Mouse (Mus musculus) retina, adult 2 months (tissue): ENCODE results near the gene Elob.
A peak's percentile ranks its signal among the peaks of the same experiment; 100 is the strongest.

ENCODE experiments used
- DNase-seq: peaks from one replicate; pipeline ENCODE4 v3.0.0-alpha.2; 2012; ENCODE audit warnings: low read depth, low spot score

Elob gene

DNA sequence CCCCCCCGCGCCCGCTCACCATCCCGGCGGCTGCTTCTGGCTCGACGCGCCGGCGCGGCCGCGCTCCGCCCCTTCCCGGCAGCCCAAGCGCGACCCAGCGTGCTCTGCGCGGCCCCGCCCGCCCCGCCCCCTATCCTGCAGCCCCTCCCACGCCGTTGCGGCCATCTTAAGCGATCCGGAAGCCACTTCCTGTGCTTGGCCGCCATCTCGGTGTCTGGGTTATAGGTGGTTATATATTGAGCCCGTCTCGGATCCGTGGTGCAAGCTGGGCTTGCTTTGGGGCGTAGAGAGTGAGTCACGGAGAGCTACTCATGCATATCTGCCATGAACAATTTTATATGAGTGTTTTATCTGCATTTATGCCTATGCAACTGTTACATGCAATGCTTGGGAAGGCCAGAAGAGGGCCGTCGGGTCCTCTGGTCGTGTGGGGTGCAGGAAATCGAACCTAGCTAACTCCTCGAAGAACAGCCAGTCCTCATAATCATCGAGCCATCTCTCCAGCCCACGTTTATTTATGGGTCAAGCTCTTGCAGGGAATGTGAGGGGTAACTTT, at the start of gene Elob:
Elob (minus strand) TSS at position 73 of the 556 bp plus-strand sequence.
- peak; percentile 80 for DNase-seq

DNA sequence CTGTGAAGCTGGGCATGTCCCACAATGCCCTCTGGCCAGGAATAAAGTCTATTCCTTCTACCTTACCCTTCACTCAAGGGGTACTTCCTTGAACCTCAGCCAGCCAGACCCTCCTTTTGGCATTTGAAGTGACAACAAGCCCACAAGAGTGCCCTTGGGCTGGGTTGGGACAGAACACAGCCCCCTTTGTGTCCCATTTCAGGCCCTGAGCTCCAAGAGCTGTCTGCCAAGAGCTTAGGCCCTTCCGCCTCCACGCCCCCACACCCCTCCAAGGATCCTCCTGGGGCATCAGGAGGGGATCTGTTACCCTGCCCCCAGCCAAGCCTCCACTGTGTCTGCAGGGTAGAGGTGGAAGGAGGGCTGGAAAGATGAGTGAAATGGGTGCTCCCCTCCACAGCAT, 48.2 kb upstream of the Elob start:
- DNase-seq: no peak

DNA sequence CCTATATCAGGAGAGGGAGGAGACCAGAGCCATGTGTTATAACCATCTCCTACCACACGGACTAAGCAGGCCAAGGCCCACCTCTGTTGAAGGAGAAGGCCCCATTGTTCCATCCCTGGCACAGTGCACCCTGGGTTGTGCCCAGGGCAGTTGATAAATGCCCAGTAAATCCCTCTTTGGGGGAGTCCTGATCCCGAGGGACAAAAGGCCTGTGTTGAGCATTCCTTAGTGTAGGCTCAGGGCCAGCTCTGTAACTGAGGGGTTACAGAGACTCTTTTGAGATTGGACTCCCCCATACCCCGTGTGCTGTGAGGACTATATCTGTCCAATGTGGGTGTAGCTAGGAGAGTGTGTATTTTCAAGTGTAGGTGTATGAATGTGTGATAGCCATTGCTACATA, 47.8 kb upstream of the Elob start:
- DNase-seq: no peak

DNA sequence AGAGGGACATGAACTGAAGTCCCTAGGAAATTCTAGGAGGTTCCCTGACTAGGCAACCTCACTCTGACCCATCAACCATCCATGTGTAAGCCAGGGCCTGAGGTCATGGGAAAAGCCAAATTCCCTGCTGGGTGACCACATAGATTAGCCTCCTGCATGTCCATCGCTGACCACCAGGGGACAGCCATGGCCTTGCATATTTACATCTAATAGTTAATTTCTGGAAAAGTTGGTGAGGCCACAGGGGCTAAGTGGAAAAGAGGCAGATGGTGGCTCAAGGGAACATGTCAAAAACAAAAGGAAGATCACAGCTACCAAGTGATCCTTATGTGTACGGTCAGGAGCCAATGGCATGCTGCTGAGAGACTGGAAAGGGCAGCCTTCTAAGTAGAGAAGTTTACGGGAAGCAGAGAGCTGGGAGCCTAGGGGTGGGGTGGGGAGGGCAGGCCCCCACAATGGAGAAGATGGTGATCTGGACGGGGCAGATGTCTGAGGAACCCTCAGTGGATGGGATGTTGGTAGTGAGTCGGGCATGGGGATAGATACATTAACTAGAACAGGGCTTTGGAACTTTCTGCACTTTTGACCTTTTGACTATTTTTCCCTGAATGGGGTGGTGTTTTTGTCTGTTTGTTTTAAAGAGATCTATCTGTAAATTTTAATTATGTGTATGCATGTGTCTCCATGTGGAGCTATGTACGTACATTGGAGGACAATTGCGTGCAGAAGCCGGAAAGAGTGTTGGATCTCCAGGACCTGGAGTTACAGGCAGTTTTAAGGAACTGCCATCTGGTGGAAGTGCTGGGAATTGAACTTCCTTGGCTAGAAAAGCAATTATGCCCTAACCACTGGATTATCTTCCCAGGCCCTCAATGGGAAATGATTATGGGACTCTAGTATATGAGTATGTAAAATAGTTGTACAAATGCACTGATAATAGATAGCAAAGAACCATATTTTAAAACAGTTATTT, 45.2 kb upstream of the Elob start:
- DNase-seq: peak; percentile 25

DNA sequence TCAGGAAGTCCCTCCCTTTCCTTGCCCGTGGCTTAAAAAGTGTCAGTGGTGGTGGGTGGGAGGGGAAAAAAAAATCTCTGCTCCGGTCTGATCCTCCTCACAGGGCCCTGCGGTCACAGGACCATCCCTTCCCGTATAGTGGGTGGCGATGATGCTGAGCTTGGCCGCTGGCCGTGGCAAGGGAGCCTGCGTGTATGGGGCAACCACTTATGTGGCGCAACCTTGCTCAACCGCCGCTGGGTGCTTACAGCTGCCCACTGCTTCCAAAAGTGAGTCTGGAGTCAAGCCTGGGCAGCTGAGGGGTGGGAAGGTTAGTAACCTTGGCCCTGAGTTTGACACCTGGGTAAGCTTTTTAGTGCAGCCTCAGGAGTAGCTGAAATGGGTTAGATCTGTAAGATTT, 39.6 kb upstream of the Elob start:
- DNase-seq: no peak

DNA sequence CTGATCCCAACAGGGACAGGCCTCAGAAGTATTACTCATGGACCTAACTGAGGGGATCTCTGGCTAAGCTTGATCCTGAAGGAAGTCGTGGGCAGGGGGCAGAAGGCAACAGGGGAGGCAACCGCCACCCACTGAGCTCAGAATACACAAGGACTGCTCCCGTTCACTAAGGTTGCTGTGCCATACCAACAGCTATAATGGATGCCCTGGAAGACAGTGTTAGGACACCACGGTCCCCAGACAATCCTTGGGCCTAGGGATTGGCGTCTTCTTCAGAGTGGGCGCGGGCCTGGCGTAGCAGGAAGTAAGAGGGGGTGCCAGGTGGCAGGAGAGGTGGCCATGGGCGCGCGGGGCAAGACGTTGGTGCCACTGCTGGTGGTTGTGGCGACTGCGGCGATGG, 38.8 kb upstream of the Elob start, which contains the start of gene Prss21:
Prss21 (plus strand) TSS at position 301 of the 400 bp plus-strand sequence.
- DNase-seq: no peak

DNA sequence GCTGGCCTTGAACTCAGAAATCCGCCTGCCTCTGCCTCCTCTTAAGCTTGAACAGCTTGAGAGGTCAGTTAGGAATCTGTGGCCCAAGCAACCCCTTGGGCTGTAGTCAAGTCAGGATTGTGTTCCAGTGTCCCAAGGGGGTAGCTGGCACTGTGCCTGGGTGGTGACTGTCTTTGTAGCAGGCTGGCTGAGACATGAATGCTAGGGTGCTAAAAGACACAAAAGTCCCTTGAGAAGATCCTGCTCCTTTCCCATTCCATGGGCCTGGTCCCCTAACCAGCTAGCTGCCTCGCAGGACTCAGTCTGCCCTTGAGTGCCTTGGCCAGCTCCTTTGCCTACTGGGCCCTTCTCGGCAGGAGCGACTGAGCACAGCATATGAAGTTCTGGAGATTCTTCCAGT, 34.0 kb upstream of the Elob start:
- DNase-seq: no peak

DNA sequence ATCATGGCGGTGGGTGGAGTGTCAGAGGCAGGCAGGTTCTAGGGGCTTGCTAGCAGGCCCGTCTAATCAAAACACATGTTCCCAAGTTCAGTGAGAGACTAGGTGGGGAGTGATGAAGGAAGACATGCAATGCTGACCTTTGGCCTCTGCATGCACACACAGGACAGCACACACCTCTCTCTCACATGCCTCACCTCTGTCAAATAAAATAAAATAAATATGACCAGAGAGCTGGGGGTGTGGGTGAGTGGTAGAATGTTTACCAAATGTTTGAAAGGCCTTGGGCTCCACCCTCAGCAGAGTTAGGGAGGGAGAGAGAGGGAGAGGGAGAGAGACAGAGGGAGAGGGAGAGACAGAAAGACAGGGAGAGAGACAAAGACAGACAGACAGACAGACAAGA, 29.0 kb upstream of the Elob start:
- no peak for DNase-seq

DNA sequence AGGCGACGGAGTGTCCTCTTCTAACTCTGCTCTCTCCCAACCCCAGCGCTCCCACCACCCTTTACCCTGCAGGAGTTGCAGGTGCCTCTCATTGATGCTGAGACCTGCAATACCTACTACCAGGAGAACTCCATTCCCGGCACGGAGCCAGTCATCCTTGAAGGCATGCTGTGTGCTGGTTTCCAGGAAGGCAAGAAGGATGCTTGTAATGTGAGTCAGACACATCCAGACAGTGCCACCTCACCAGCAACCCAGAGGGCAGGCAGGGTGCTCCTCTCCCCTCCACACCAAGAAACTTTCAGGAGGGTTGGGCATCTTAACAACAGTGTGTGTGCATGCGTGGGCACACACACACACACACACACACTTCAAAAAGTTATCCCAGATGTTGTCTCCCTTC, 28.3 kb upstream of the Elob start:
- DNase-seq: no peak

DNA sequence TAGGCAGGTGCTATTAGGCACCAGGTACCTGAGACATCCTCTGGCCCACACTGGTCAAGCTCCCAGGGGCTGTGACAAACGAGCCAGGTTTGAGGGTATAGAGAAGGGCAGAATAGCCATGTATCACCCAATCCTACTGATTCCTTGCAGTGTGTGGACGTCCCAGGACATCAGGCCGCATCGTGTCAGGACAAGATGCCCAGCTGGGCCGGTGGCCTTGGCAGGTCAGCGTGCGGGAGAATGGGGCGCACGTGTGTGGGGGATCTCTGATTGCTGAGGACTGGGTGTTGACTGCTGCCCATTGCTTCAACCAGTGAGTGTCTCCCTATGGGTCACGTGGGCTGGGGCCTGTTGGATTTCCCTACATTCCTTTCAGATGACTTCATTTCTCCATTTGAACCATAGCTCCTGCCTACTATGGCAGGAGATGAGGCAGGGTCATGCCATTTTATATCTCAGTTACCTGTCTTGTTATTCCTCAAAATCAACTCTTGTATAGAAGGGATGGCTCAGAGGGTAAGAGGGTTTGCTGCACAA, 25.4 kb upstream of the Elob start:
- DNase-seq: no peak

DNA sequence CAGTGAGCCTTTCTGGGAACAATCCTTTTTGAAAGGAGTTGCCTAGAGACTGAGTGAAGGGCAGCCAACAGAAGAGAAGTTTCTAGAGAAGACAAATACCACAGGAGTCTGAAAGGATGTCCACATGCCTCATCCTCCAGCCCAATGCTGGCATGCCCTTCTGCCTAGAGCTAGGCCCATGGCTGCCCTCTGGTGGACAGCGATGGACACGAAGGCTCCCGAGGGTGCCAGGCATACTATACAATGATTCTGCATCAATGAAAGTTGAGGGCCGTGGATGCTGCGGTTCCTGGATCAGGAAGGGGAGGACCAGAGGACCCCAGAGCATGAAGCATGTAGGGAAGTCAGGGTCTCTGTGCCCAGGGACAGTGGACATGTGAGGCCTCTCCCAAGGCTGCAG, 24.4 kb upstream of the Elob start:
- DNase-seq: no peak

DNA sequence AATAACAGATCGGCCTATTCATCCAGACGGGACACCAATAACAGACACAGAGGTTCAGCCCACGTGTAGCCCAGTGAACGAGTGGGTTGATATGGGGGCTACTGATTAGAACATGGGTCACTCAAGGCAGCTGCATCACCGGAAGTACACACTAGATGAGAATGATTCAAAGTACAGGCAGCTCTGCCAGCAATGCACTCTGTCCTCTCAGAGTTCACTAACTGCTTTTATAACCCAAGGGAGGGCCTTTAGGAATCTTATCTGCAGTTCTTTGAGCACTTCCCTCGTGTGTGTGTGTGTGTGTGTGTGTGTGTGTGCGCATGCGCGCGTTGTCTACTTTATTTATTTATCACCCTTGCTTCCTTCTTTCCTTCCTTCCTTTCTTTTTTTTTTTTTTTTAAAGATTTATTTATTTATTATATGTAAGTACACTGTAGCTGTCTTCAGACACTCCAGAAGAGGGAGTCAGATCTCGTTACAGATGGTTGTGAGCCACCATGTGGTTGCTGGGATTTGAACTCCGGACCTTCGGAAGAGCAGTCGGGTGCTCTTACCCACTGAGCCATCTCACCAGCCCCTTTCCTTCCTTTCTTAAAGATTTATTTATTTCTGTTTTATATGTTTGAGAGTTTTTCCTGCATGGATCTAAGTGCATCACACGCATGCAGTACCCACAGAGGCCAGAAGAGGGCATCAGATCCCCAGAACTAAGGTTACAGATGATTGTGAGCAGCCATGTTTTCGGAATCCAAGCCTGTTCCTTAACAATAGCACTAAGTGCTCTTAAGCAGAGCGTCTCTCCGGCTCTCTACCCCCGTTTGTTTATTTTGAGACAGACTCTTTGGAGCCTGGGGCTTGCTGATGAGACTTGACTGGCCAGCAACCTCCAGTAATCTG, 22.2 kb upstream of the Elob start:
- DNase-seq: peak; percentile 44

DNA sequence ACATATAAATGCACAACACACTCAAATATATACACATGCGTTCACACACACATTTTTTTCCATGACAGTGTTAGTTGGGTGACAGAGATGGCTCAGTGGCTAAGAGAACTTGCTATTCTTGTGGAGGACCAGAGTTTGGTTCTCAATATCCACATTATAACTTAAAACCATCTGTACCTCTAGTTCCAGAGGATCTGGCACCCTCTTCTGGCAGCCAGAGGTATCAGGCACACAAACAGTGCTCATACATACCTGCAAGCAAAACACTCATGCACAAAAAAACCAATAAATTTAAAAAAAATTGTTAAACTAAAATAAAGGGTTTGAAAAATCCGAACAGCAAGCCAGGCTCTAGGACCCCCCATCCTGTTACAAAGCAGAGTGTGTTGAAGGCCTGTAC, 21.1 kb upstream of the Elob start:
- DNase-seq: no peak

DNA sequence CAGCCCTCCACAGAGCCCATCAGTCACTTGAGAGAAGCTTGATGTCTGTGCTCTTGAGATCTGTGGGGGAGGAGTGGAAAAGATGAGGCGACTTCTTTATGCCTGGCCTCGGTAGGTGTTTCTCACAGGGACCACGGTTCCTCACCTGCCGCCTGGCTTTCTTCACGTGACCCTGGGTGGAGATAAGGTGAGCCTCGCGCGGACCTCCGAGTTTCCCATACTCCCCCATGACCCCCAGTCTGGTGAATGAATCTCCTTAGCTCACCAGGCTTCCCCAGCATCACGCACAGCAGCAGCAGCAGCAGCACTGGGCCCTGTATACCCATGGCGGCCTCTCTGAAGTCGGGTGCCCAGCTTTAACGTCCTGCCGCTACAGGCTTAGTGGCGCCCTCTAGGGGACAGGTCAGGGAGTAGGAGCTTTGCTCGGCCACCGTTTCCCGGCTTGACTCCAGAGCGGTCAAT, 14.9 kb upstream of the Elob start, which contains the start of the genes Prss32 and Prss41:
Prss32 (plus strand) TSS at position 44 of the 462 bp plus-strand sequence.
Prss41 (minus strand) TSS at position 361 of the 462 bp plus-strand sequence.
- DNase-seq: no peak

DNA sequence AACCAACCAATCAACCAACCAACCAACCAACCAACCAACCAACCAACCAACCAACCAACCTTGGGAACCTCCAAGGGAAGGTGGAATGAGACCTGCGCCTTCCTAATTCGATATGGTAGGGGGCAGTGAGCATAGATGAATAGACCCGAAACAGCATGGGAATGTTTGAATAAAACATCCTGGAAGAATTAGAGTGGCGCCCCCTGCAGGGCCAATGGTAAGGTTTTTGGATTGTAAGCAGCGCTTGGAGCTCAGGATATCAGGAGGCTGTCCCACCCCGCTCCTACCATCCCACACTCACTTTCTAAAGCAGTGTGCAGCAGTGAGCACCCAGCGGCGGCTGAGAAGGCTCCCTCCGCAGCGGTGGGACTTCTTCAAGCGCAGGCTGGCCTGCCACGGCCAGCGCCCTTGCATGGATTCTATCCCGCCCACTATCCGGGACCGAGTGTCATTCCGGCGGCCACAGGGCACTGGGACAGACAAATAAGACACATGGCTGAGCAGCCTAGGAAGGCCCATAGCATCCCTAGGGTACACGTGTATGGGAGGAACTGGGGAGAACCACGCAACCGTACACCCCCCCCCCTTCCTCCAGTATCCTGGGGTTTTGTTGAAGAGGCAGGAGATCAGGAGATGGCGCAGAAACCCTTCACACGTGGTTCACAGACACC, 14.3 kb upstream of the Elob start:
- no peak for DNase-seq

DNA sequence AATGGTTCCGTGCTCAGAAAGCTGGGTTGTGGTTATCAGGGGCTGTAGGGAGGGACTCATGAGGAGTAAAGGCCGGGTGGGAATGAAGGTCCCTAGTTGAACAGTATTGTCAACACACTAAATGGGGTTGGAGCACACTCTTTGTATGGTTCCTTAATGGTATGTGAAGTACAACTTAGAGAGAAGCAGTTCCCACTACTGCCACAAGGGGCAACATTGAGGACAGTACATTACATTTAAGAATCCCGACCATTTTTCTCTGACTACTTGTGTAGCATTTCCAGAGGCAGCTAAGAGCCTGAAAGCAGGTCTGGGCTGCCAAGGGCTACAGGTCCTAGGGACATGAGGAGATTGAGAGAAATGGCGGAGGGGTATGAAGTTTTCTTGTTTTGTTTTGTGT, 12.2 kb upstream of the Elob start:
- no peak for DNase-seq

DNA sequence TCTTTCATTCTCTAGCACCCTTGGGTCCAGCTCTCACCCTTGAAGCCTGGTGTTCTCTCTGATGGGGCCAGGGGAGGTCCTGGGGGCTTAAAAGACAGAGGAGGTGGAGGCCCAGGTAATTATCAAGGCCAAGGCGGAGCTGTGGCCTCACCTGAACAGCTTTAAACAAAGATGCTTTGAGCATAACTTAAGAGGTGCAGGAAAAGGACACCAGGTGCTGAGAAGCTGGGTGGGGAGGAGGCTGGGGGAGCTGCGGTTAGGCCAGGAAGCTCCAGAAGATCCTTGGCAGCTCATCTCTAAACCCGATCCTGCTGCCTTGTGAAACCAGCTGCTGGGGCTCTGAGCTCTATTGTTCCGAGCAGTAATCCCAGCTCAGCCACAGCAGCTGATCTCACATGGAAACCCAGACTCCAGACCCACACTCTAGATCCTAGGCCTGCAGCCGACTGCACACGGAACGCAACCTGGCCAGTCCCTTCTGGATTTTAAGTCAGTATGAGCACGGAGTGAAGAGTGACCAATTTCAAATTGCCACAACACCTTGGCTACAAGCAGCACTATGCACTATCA, 7.2 kb upstream of the Elob start, which contains the start of gene Prss33:
Prss33 (minus strand) TSS at position 51 of the 570 bp plus-strand sequence.
- no peak for DNase-seq

DNA sequence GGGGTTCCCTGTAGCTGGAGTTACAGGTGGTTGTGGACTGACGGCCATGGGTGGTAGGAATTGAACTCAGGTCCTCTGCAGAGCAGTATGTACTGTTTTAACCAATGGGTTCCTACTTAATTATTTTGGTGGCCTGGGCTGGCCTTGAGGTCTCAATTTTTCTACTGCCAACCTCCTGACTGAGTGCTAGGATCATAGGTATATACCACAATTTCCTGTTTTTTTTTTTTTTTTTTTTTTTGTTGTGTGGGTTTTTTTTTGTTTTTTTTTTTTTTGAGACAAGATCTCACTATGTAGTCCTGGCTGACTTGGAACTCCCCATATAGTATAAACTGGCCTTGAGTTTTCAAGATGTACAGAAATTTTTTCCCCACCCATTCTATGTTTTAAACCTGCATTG, 2.3 kb upstream of the Elob start:
- no peak for DNase-seq

DNA sequence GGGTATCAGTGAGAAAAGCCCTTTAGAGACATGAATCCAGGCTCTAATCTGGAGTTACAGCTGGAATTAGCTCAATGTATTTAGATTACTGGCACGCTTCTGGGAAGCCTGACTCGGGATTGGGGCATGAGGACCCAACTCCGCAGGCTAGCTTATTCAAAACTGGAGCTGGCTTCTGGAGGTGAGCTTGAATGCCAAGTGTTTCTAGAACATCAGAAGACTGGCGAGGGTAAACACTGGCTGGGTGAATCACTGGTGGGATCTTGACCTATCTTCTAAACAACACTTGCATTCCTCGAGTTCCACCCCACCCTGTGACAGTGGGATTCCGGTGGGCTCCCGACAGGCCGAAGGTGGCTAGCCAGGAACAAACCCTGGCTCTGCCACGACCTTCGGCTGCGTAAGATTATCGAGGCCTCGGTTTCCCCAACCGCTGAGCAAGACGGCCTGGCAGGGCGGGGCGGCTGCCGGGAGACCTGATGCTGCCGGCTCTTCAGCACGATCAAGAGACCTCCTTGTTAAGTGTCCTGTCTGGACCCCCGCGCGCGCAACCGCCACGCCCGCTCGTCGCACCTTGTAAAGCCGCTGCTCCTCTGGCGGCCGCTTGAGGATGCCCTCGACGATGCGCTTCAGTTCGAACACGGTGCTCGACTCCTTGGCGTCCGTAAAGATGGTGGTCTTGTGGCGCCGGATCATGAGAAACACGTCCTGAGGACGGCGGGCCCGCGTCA, 500 bp downstream of the Elob start:
- no peak for DNase-seq

DNA sequence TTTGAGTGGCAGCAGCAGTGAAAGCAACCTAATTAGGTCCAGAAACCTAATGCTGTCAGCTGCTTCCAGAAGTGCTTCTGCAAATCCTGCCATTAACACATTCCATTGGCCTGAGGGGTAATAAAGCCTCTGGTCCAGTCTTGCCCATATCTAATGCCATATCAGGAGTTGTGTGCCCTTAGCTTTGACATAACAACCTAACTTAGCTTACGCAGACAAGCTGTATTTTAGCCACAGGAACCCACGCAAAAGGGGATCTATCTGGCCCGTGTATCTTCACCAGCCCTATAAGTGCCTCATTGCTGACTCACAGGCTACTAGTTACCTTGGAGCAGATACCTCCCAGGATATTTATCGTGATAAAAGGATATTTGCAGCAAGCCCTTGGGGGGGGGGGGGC, 3.3 kb downstream of the Elob start:
- DNase-seq: no peak
